Mouse (Mus musculus): Measurements from ENCODE around the gene Csf3r. TPM values are rescaled to one million over a fixed set of nuclear protein-coding genes. Genes with fewer than 3 reads are reported as not detected.

Gene Csf3r
- polyA plus RNA-seq, 1 experiment from 2014 or later, result 0.48 TPM

- WGBS, result 82% methylated on average over 4 of the region's 4 CpGs
- H3K4me2 ChIP-seq, result no peak overlapping the region
These were observed 66.4 kb downstream of the Csf3r start for GRCm38 (mm10) chr4:126090848-126091124.

GRCm38 (mm10) chr4:126091873-126092272 is 67.5 kb downstream of the Csf3r start:
- Histone ChIP-seq H3K27me3 (no peaks in the 10 kb centered on the region), H3K36me3 (peaks cover 21% of the 10 kb centered on the region), H3K27ac (no peak overlapping the region), H3K4me2 (no peak overlapping the region), H3K4me1 (replicated peaks) (peaks cover 2% of the 10 kb centered on the region), H3K4me3 (no peak overlapping the region), H3K9ac (no peak overlapping the region), H3K9me3 (no peaks in the 10 kb centered on the region)
- ATAC-seq (ENCODE audit: low FRiP score), result no peak
- WGBS, result 84% methylated on average over 8 of the region's 8 CpGs

More at GRCm38 (mm10) chr4:126090848-126091124, 66.4 kb downstream of the Csf3r start:
- H3K9me3 ChIP-seq, result no peaks in the 10 kb centered on the region
- no peaks in the 10 kb centered on the region; the same call in 1 of the 2 replicates for H3K4me1 ChIP-seq (replicated peaks)
- H3K27me3 ChIP-seq, result no peaks in the 10 kb centered on the region
- peaks cover 21% of the 10 kb centered on the region for H3K36me3 ChIP-seq
- H3K9ac ChIP-seq, result no peak overlapping the region
- no peak overlapping the region for H3K27ac ChIP-seq
- no peak for ATAC-seq (ENCODE audit: low FRiP score)
- no peak overlapping the region for H3K4me3 ChIP-seq

Other genes starting within 250 kb of the Csf3r start
- 131 and 136 TPM in 2 replicates for gene Mrps15, start 22.4 kb downstream of the Csf3r start, polyA plus RNA-seq (2015; fragmentation: Nextera tagmentation; extraction: Ambion mirVana)
- gene Oscp1, start 34.0 kb downstream of the Csf3r start, polyA plus RNA-seq (2015; fragmentation: Nextera tagmentation; extraction: Ambion mirVana), result 33.1 and 35.1 TPM in 2 replicates
- gene Lsm10, start 72.1 kb downstream of the Csf3r start, polyA plus RNA-seq (2015; fragmentation: Nextera tagmentation; extraction: Ambion mirVana), result 47.5 and 47.9 TPM in 2 replicates
- gene Stk40, start 79.4 kb downstream of the Csf3r start, polyA plus RNA-seq (2015; fragmentation: Nextera tagmentation; extraction: Ambion mirVana), result 35.1 and 35.5 TPM in 2 replicates
- gene Eva1b, start 123.2 kb downstream of the Csf3r start, polyA plus RNA-seq (2015; fragmentation: Nextera tagmentation; extraction: Ambion mirVana), result 15.0 and 15.5 TPM in 2 replicates
- gene Sh3d21, start 138.9 kb downstream of the Csf3r start, polyA plus RNA-seq (2015; fragmentation: Nextera tagmentation; extraction: Ambion mirVana), result 1.3 and 1.4 TPM in 2 replicates
- gene Thrap3, start 178.2 kb downstream of the Csf3r start, polyA plus RNA-seq (2015; fragmentation: Nextera tagmentation; extraction: Ambion mirVana), result 163 and 166 TPM in 2 replicates
- 79.5 and 81.8 TPM in 2 replicates for gene Map7d1, start 231.8 kb downstream of the Csf3r start, polyA plus RNA-seq (2015; fragmentation: Nextera tagmentation; extraction: Ambion mirVana)
- gene Trappc3, start 237.8 kb downstream of the Csf3r start, polyA plus RNA-seq (2015; fragmentation: Nextera tagmentation; extraction: Ambion mirVana), result 160 and 168 TPM in 2 replicates